In genomic region chr4:103123086-103123485, GRCm38 (mm10) we compare ENCODE assay signal across 11 mouse cellular contexts. TPM values are rescaled to one million over a fixed set of nuclear protein-coding genes. Genes with fewer than 3 reads are reported as not detected.
DNase-seq lines count a peak whose midpoint lies in the region; ATAC-seq lines count a peak whose summit lies in the region.
"Had no signal": no experiment of that assay in that cellular context is flagged by ENCODE, and none has a peak within 500 bp of the region (broad histone marks: within the 10 kb centered on the region; RNA-seq: fewer than 3 reads in every experiment).

No protein-coding gene starts in this region.

- H3K9me3 ChIP-seq in heart, embryonic 11.5 days (replicated peaks; ENCODE audit: control insufficient read depth, low read length), result no peaks in the 10 kb centered on the region
- H3K9me3 ChIP-seq in liver, embryonic 11.5 days (ENCODE audit: control insufficient read depth, low read length), result no peaks in the 10 kb centered on the region
- H3K9me3 ChIP-seq in midbrain, embryonic 10.5 days (replicated peaks), result no peaks in the 10 kb centered on the region

- H3K27me3 ChIP-seq in heart, embryonic 11.5 days (ENCODE audit: control insufficient read depth, insufficient read depth, low read length), result no peaks in the 10 kb centered on the region
- H3K27me3 ChIP-seq in liver, embryonic 11.5 days (replicated peaks; ENCODE audit: control insufficient read depth, insufficient read depth, low read length), result no peaks in the 10 kb centered on the region
- no peaks in the 10 kb centered on the region for H3K27me3 ChIP-seq in splenic B cell, adult 2 months (ENCODE audit: control insufficient read depth, insufficient read depth, low read length, poor library complexity, severe bottlenecking)
- peaks cover 2% of the 10 kb centered on the region; the same call in 1 of the 2 replicates for H3K27me3 ChIP-seq in midbrain, embryonic 10.5 days (ENCODE audit: low read depth, poor library complexity, severe bottlenecking)

- H3K36me3 ChIP-seq in heart, embryonic 11.5 days (ENCODE audit: control insufficient read depth, insufficient read depth, low read length), result no peaks in the 10 kb centered on the region
- no peaks in the 10 kb centered on the region for H3K36me3 ChIP-seq in liver, embryonic 11.5 days (ENCODE audit: control insufficient read depth, insufficient read depth, low read length)
- H3K36me3 ChIP-seq in splenic B cell, adult 2 months (ENCODE audit: control insufficient read depth, insufficient read depth, low read length, poor library complexity, severe bottlenecking), result no peaks in the 10 kb centered on the region
- no peaks in the 10 kb centered on the region for H3K36me3 ChIP-seq in midbrain, embryonic 10.5 days

- WGBS in heart, embryonic 11.5 days (ENCODE audit: insufficient replicate concordance), result 24% methylated on average over 2 of the region's 2 CpGs
- 47% methylated on average over 2 of the region's 2 CpGs for WGBS in liver, embryonic 11.5 days
- 85% methylated on average over 2 of the region's 2 CpGs for WGBS in midbrain, embryonic 10.5 days

- no peak for DNase-seq in heart, postnatal 36 days
- peak; percentile 31 for DNase-seq in thymus, postnatal 25 days
- no peak for DNase-seq in thymus, postnatal 36 days
- DNase-seq in liver, embryonic 11.5 days (ENCODE audit: low spot score), result no peak
- DNase-seq in splenic B cell, adult 2 months (ENCODE audit: low read depth, low spot score), result peak; percentile 19
- no peak for DNase-seq in midbrain, embryonic 10.5 days (ENCODE audit: low spot score)
- DNase-seq in gastrocnemius, adult 8-10 months (ENCODE audit: low spot score in 2 of 2), result no peak
- DNase-seq: retina, postnatal 1 day had no signal

- H3K4me3 ChIP-seq in heart, embryonic 11.5 days (ENCODE audit: low read depth, low read length), result no peak overlapping the region
- H3K4me3 ChIP-seq in liver, embryonic 11.5 days (ENCODE audit: low read depth, low read length), result no peak overlapping the region
- H3K4me3 ChIP-seq in midbrain, embryonic 10.5 days, result no peak overlapping the region

- intact Hi-C loops in heart, postnatal 36 days (cut with DNase I), result no loop called here

- no peak for ATAC-seq in heart, embryonic 11.5 days (replicated peaks; ENCODE audit: insufficient number of reproducible peaks, low FRiP score, low TSS enrichment)
- ATAC-seq in liver, embryonic 11.5 days (replicated peaks; ENCODE audit: low FRiP score), result no peak
- ATAC-seq: forebrain, embryonic 14.5 days had no signal

- no peak overlapping the region for H3K9ac ChIP-seq in heart, embryonic 11.5 days (ENCODE audit: low read depth, low read length)
- H3K9ac ChIP-seq in liver, embryonic 11.5 days (ENCODE audit: low read depth, low read length), result no peak overlapping the region

- H3K4me2 ChIP-seq in heart, embryonic 11.5 days, result 0 out of 2 replicates have a peak overlapping the region, but pooled peaks have one; percentile 9
- H3K4me2 ChIP-seq in liver, embryonic 11.5 days, result peak overlapping the region; percentile 48

- no peak overlapping the region for H3K27ac ChIP-seq in heart, embryonic 11.5 days (ENCODE audit: low read depth, low read length)
- H3K27ac ChIP-seq in liver, embryonic 11.5 days (ENCODE audit: low read depth, low read length), result no peak overlapping the region
- H3K27ac ChIP-seq in midbrain, embryonic 10.5 days (replicated peaks), result no peak overlapping the region
- H3K27ac ChIP-seq: stomach, postnatal 0 days had no signal

- peaks cover 15% of the 10 kb centered on the region for H3K4me1 ChIP-seq in heart, embryonic 11.5 days (ENCODE audit: control insufficient read depth, insufficient read depth, low read length)
- H3K4me1 ChIP-seq in liver, embryonic 11.5 days (replicated peaks; ENCODE audit: control insufficient read depth, insufficient read depth, low read length), result peaks cover 22% of the 10 kb centered on the region
- peaks cover 23% of the 10 kb centered on the region for H3K4me1 ChIP-seq in midbrain, embryonic 10.5 days

RNA-seq across cellular contexts. Expression of gene Wdr78, which starts 8.7 kb away (rescaled TPM):
- polyA plus RNA-seq in heart, embryonic 11.5 days (2014; fragmentation: Nextera tagmentation; extraction: Ambion mirVana), result 1.7 and 2.2 TPM in 2 replicates
- total RNA-seq in heart, postnatal 36 days (2021), result 1 to 10 TPM; 1.1 to 1.5 TPM
- polyA plus RNA-seq in liver, embryonic 11.5 days (2014; fragmentation: Nextera tagmentation; extraction: Ambion mirVana), result 2.0 TPM in 2 replicates
- 4.5 and 5.5 TPM in 2 replicates for polyA plus RNA-seq in midbrain, embryonic 10.5 days (2016; fragmentation: Nextera tagmentation; extraction: Ambion mirVana)
- total RNA-seq in gastrocnemius, adult 8-10 months (2022), result under 1 TPM; 0.38 to 0.75 (median 0.47) TPM

RNA-seq across cellular contexts. Expression of gene Mier1, which starts 8.9 kb away (rescaled TPM):
- 29.6 and 37.2 TPM in 2 replicates for polyA plus RNA-seq in heart, embryonic 11.5 days (2014; fragmentation: Nextera tagmentation; extraction: Ambion mirVana)
- total RNA-seq in heart, postnatal 36 days (2021), result 10 to 100 TPM; 32.5 to 34.6 TPM
- 36.7 and 41.3 TPM in 2 replicates for polyA plus RNA-seq in liver, embryonic 11.5 days (2014; fragmentation: Nextera tagmentation; extraction: Ambion mirVana)
- polyA plus RNA-seq in midbrain, embryonic 10.5 days (2016; fragmentation: Nextera tagmentation; extraction: Ambion mirVana), result 31.0 and 32.7 TPM in 2 replicates
- 10 to 100 TPM; 15.2 to 21.0 (median 17.4) TPM for total RNA-seq in gastrocnemius, adult 8-10 months (2022)

Comparison
In these comparisons a context has a peak if more than half of its experiments do, and no peak if none do; other contexts are left out.
1. DNase-seq: peak in thymus, postnatal 25 days (single experiment) and splenic B cell, adult 2 months (single experiment); none in heart, postnatal 36 days (0 of 2), thymus, postnatal 36 days (0 of 2), liver, embryonic 11.5 days (single experiment), midbrain, embryonic 10.5 days (single experiment) and gastrocnemius, adult 8-10 months (0 of 2).